Mouse (Mus musculus): ENCODE results near the gene Myd88.

Myd88 gene

GRCm38 (mm10) chr9:119340212-119340580 is 1.0 kb downstream of the Myd88 start:
- DNase-seq (ENCODE audit: low spot score), result no peak

GRCm38 (mm10) chr9:119339558-119340211 is 1.5 kb downstream of the Myd88 start, which contains the start of gene Acaa1a:
Gene Acaa1a (plus strand): TSS chr9:119339676.
- peak; percentile 68 for DNase-seq (ENCODE audit: low spot score)

- no peak for DNase-seq (ENCODE audit: low spot score)
These were observed 2.1 kb downstream of the Myd88 start for GRCm38 (mm10) chr9:119339106-119339505.

GRCm38 (mm10) chr9:119338350-119338749 is 2.9 kb downstream of the Myd88 start:
- DNase-seq (ENCODE audit: low spot score), result no peak

- DNase-seq (ENCODE audit: low spot score), result no peak
These were observed 3.4 kb downstream of the Myd88 start for GRCm38 (mm10) chr9:119337842-119338241.

- no peak for DNase-seq (ENCODE audit: low spot score)
These were observed 5.6 kb downstream of the Myd88 start for GRCm38 (mm10) chr9:119335571-119335970.

- DNase-seq (ENCODE audit: low spot score), result no peak
These were observed 6.4 kb downstream of the Myd88 start for GRCm38 (mm10) chr9:119334834-119335233.

- no peak for DNase-seq (ENCODE audit: low spot score)
These were observed 6.9 kb downstream of the Myd88 start for GRCm38 (mm10) chr9:119334324-119334723.

- DNase-seq (ENCODE audit: low spot score), result no peak
These were observed 10.8 kb downstream of the Myd88 start for GRCm38 (mm10) chr9:119330186-119330963.

- no peak for DNase-seq (ENCODE audit: low spot score)
These were observed 12.7 kb downstream of the Myd88 start for GRCm38 (mm10) chr9:119328488-119328887.

GRCm38 (mm10) chr9:119324130-119324529 is 17.1 kb downstream of the Myd88 start:
- DNase-seq (ENCODE audit: low spot score), result no peak

- DNase-seq (ENCODE audit: low spot score), result no peak
These were observed 18.0 kb downstream of the Myd88 start for GRCm38 (mm10) chr9:119323260-119323645.

- DNase-seq (ENCODE audit: low spot score), result peak; percentile 100
These were observed 18.6 kb downstream of the Myd88 start, which contains the start of gene Oxsr1 for GRCm38 (mm10) chr9:119322289-119323259. Gene Oxsr1 (minus strand): TSS chr9:119322427.

GRCm38 (mm10) chr9:119321392-119322229 is 19.6 kb downstream of the Myd88 start:
- no peak for DNase-seq (ENCODE audit: low spot score)

GRCm38 (mm10) chr9:119320946-119321345 is 20.3 kb downstream of the Myd88 start:
- no peak for DNase-seq (ENCODE audit: low spot score)

- DNase-seq (ENCODE audit: low spot score), result no peak
These were observed 20.8 kb downstream of the Myd88 start for GRCm38 (mm10) chr9:119320446-119320845.

GRCm38 (mm10) chr9:119318891-119319290 is 22.3 kb downstream of the Myd88 start:
- no peak for DNase-seq (ENCODE audit: low spot score)

- no peak for DNase-seq (ENCODE audit: low spot score)
These were observed 28.1 kb downstream of the Myd88 start for GRCm38 (mm10) chr9:119313096-119313495.

GRCm38 (mm10) chr9:119309067-119309466 is 32.1 kb downstream of the Myd88 start:
- DNase-seq (ENCODE audit: low spot score), result no peak

- no peak for DNase-seq (ENCODE audit: low spot score)
These were observed 35.3 kb downstream of the Myd88 start for GRCm38 (mm10) chr9:119305863-119306262.

GRCm38 (mm10) chr9:119298563-119298962 is 42.6 kb downstream of the Myd88 start:
- DNase-seq (ENCODE audit: low spot score), result no peak
